Mouse (Mus musculus): ENCODE measurements around the gene Cdc25b.

- TF ChIP-seq GATA1 (IDR thresholded peaks at IDR 0.05; ENCODE audit: borderline replicate concordance, low read length) (no peak), FLI1 (IDR thresholded peaks at IDR 0.05; ENCODE audit: low read length) (no peak)
Measured at GRCm38 (mm10) chr2:131223569-131223968, 36.8 kb downstream of the Cdc25b start.

Measured in megakaryocyte, embryonic 14.5 days (primary cell).